Mouse (Mus musculus): ENCODE measurements around the gene Ubash3a. TPM values are rescaled to one million over a fixed set of nuclear protein-coding genes. Genes with fewer than 3 reads are reported as not detected.

Gene Ubash3a
- polyA plus RNA-seq, 1 experiment from 2014 or later = 0.37 TPM

DNA sequence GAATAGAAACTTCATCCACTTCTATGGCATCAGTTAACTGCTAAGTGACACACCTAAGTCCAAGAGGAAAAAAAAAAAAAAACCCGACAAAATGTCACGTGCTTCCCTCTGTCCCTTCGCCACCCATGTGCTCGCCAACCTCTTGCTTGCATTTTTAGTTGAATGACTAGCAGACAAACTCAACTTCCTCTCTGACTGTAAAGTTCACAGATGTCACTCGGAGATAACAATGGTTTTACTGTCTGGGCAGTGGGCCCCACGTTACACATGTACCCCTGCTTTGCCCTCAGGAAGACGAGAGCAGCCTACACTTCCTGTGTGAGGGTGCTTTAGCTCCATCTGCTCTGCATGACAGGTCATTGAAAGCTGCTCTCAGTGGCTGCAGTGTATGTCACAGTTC, 16.2 kb downstream of the Ubash3a start:
- no peaks in the 10 kb centered on the region for H3K9me3 ChIP-seq
- WGBS = 42% methylated on average over 7 of the region's 7 CpGs
- H3K4me2 ChIP-seq (replicated peaks) = no peak overlapping the region
- H3K4me3 ChIP-seq = no peak overlapping the region
- H3K4me1 ChIP-seq = peaks cover 16% of the 10 kb centered on the region
- no peaks in the 10 kb centered on the region for H3K27me3 ChIP-seq
- no peaks in the 10 kb centered on the region for H3K36me3 ChIP-seq
- H3K9ac ChIP-seq = no peak overlapping the region
- ATAC-seq (ENCODE audit: insufficient number of reproducible peaks, insufficient read depth, low FRiP score, low TSS enrichment) = no peak
- no peak overlapping the region for H3K27ac ChIP-seq

GRCm38 (mm10) chr17:31224591-31224990, 16.9 kb downstream of the Ubash3a start:
- Histone ChIP-seq H3K9me3 (no peaks in the 10 kb centered on the region), H3K27ac (no peak overlapping the region), H3K36me3 (no peaks in the 10 kb centered on the region), H3K4me3 (no peak overlapping the region), H3K27me3 (no peaks in the 10 kb centered on the region), H3K4me1 (peaks cover 16% of the 10 kb centered on the region), H3K9ac (no peak overlapping the region), H3K4me2 (replicated peaks) (no peak overlapping the region)
- ATAC-seq (ENCODE audit: insufficient number of reproducible peaks, insufficient read depth, low FRiP score, low TSS enrichment) = no peak
- WGBS = 76% methylated on average over 8 of the region's 8 CpGs

DNA sequence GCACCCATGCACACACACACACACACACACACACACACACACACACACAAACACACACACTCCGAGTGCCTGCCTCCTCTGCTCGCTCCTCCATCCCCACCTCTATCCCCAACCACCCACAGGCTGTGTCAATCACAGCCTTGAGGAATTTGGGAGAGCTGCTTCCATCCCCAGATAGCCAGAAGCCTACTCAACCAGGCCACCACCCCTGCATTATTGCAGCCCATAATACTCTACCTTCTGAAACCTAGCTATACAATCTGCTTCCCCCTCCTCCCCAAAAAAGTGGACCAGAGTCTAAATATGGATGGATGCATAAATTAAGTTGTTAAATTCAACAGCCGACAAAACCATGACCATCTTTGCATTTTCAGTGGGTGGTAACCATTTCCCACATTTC, 18.7 kb downstream of the Ubash3a start:
- H3K9me3 ChIP-seq = no peaks in the 10 kb centered on the region
- H3K27me3 ChIP-seq = no peaks in the 10 kb centered on the region
- no peak overlapping the region for H3K4me2 ChIP-seq (replicated peaks)
- H3K9ac ChIP-seq = no peak overlapping the region
- no peak overlapping the region for H3K4me3 ChIP-seq
- H3K36me3 ChIP-seq = no peaks in the 10 kb centered on the region
- H3K4me1 ChIP-seq = peaks cover 16% of the 10 kb centered on the region
- H3K27ac ChIP-seq = no peak overlapping the region
- 83% methylated on average over 3 of the region's 3 CpGs for WGBS
- no peak for ATAC-seq (ENCODE audit: insufficient number of reproducible peaks, insufficient read depth, low FRiP score, low TSS enrichment)

- H3K9ac ChIP-seq = no peak overlapping the region
- H3K4me1 ChIP-seq = peaks cover 11% of the 10 kb centered on the region; the same call in 1 of the 2 replicates
- no peak overlapping the region for H3K4me3 ChIP-seq
- H3K27ac ChIP-seq = no peak overlapping the region
- no peaks in the 10 kb centered on the region for H3K36me3 ChIP-seq
- no peaks in the 10 kb centered on the region for H3K9me3 ChIP-seq
- H3K4me2 ChIP-seq (replicated peaks) = no peak overlapping the region
- ATAC-seq (ENCODE audit: insufficient number of reproducible peaks, insufficient read depth, low FRiP score, low TSS enrichment) = no peak
- WGBS = 87% methylated on average over 7 of the region's 7 CpGs
- no peaks in the 10 kb centered on the region for H3K27me3 ChIP-seq
Measured at GRCm38 (mm10) chr17:31226931-31227330, 19.3 kb downstream of the Ubash3a start.

DNA sequence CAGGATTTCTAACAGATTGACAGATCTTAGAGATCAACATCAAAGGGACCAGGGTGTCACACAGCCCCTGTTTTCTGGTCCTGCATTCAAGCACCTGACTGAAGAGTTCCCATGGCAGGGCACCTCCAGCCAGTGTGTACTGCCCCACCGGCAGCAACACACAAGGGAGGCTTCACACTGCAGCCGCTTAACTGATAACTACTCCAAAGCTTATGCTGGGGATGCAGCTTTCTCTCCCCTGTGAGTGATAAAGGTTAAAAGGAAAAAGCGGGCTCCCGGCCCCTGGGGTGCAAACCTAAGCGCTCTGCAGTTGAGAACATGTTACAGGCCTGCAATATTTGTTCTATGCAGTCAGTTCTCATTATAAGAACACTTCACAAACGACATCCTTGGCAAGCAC, 24.1 kb downstream of the Ubash3a start:
- Histone ChIP-seq H3K9me3 (peaks cover 7% of the 10 kb centered on the region; the same call in 1 of the 2 replicates), H3K4me2 (replicated peaks) (no peak overlapping the region), H3K27me3 (no peaks in the 10 kb centered on the region), H3K4me1 (peaks cover 5% of the 10 kb centered on the region; the same call in 1 of the 2 replicates), H3K4me3 (no peak overlapping the region), H3K27ac (0 out of 2 replicates have a peak overlapping the region, but pooled peaks have one; percentile 9), H3K36me3 (no peaks in the 10 kb centered on the region), H3K9ac (no peak overlapping the region)
- WGBS = 56% methylated on average over 6 of the region's 6 CpGs
- no peak for ATAC-seq (ENCODE audit: insufficient number of reproducible peaks, insufficient read depth, low FRiP score, low TSS enrichment)

DNA sequence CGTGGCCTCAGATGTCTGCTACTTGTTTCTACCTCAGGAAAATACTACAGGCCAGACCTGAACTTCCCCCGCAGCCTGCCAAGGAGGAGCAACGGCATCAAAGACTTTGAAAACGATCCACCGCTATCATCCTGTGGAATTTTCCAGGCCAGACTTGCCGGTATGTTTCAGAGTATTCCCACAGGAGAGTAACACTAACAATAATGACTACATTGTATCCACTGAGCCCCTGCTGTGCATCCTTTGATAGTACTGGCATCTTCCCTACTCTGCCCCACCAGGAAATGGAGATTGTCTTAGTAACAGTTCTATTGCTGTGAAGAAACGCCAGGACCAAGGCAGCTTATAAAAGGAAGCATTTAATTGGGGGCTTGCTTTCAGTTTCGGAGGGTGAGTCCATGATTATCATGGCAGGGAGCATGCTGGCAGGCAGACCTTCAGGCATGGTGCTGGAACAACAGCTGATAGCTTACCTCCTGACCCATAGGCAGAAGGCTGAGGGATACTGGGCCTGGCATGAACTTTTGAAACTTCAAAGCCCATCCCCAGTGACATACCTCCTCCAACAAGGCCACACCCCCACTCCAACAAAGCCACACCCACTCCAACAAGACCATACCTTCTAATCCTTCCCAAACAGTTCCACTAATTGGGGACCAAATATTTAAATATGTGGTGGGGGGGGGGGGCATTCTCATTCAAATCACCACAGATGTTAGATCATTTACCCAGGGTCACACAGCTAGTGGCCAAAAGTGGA, 24.8 kb downstream of the Ubash3a start:
- H3K27ac ChIP-seq = 0 out of 2 replicates have a peak overlapping the region, but pooled peaks have one; percentile 9
- no peak overlapping the region for H3K4me3 ChIP-seq
- no peak overlapping the region for H3K9ac ChIP-seq
- peaks cover 7% of the 10 kb centered on the region; the same call in 1 of the 2 replicates for H3K9me3 ChIP-seq
- no peak for ATAC-seq (ENCODE audit: insufficient number of reproducible peaks, insufficient read depth, low FRiP score, low TSS enrichment)
- WGBS = 35% methylated on average over 8 of the region's 8 CpGs
- no peaks in the 10 kb centered on the region for H3K36me3 ChIP-seq
- peaks cover 5% of the 10 kb centered on the region; the same call in 1 of the 2 replicates for H3K4me1 ChIP-seq
- no peaks in the 10 kb centered on the region for H3K27me3 ChIP-seq
- no peak overlapping the region for H3K4me2 ChIP-seq (replicated peaks)

DNA sequence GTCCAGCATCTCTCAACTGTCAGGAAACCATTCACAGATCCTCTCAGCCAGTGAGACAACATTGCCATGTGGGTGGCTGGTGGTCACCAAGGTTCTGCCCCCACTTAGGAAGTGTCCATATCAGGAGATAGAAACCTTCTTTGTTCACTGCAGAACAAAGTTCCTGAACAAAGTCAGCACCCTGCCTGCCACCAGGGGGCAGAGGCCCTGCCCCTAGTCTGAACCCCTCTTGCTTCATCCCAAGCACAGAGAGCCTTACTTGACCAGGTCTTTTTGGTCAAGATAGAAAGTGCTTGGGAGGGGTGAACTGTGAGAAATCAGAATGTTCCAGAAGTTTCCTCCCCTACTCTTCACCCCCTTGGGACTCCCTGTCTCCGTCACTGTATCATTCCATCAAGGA, 28.2 kb downstream of the Ubash3a start:
- peaks cover 5% of the 10 kb centered on the region; the same call in 1 of the 2 replicates for H3K4me1 ChIP-seq
- H3K4me2 ChIP-seq (replicated peaks) = no peak overlapping the region
- H3K4me3 ChIP-seq = no peak overlapping the region
- H3K9me3 ChIP-seq = peaks cover 7% of the 10 kb centered on the region; the same call in 1 of the 2 replicates
- no peak overlapping the region for H3K27ac ChIP-seq
- no peaks in the 10 kb centered on the region for H3K36me3 ChIP-seq
- WGBS = 92% methylated on average over 1 of the region's 1 CpGs
- ATAC-seq (ENCODE audit: insufficient number of reproducible peaks, insufficient read depth, low FRiP score, low TSS enrichment) = no peak
- no peak overlapping the region for H3K9ac ChIP-seq
- H3K27me3 ChIP-seq = no peaks in the 10 kb centered on the region

- H3K4me3 ChIP-seq = no peak overlapping the region
- H3K9me3 ChIP-seq = no peaks in the 10 kb centered on the region
- no peaks in the 10 kb centered on the region for H3K36me3 ChIP-seq
- no peak for ATAC-seq (ENCODE audit: insufficient number of reproducible peaks, insufficient read depth, low FRiP score, low TSS enrichment)
- H3K27ac ChIP-seq = no peak overlapping the region
- H3K4me2 ChIP-seq (replicated peaks) = no peak overlapping the region
- H3K4me1 ChIP-seq = no peaks in the 10 kb centered on the region
- WGBS = 76% methylated on average over 7 of the region's 7 CpGs
- H3K9ac ChIP-seq = no peak overlapping the region
- H3K27me3 ChIP-seq = no peaks in the 10 kb centered on the region
Measured at GRCm38 (mm10) chr17:31238234-31239020, 30.8 kb downstream of the Ubash3a start.

DNA sequence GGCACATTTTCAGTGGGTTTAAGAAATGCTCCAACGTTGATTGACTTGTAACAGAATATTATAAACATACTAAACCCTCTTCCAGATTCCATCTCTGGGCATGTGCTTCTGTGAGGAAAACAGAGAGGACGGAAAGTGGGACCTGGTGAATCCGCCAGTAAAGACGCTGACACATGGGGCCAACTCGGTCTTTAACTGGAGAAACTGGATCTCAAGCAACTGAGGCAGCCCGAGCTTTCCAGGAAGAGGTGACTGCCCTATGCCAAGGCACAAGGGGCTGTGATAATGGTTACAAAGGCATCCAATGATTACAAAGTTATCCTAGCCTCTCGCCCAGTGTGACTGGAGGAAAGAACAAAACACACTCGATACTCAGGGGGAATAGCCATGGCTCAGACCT, 33.5 kb downstream of the Ubash3a start:
- no peak overlapping the region for H3K4me3 ChIP-seq
- H3K27me3 ChIP-seq = no peaks in the 10 kb centered on the region
- WGBS = 81% methylated on average over 8 of the region's 8 CpGs
- no peak overlapping the region for H3K27ac ChIP-seq
- no peak overlapping the region for H3K9ac ChIP-seq
- ATAC-seq (ENCODE audit: insufficient number of reproducible peaks, insufficient read depth, low FRiP score, low TSS enrichment) = no peak
- H3K4me2 ChIP-seq (replicated peaks) = no peak overlapping the region
- H3K4me1 ChIP-seq = no peaks in the 10 kb centered on the region
- H3K36me3 ChIP-seq = no peaks in the 10 kb centered on the region
- no peaks in the 10 kb centered on the region for H3K9me3 ChIP-seq

GRCm38 (mm10) chr17:31242764-31243163, 35.1 kb downstream of the Ubash3a start:
- no peak overlapping the region for H3K4me2 ChIP-seq (replicated peaks)
- ATAC-seq (ENCODE audit: insufficient number of reproducible peaks, insufficient read depth, low FRiP score, low TSS enrichment) = no peak
- no peaks in the 10 kb centered on the region for H3K4me1 ChIP-seq
- WGBS = 8% methylated on average over 1 of the region's 1 CpGs
- no peaks in the 10 kb centered on the region for H3K9me3 ChIP-seq
- no peaks in the 10 kb centered on the region for H3K36me3 ChIP-seq
- no peak overlapping the region for H3K9ac ChIP-seq
- H3K27me3 ChIP-seq = no peaks in the 10 kb centered on the region
- no peak overlapping the region for H3K27ac ChIP-seq
- no peak overlapping the region for H3K4me3 ChIP-seq

DNA sequence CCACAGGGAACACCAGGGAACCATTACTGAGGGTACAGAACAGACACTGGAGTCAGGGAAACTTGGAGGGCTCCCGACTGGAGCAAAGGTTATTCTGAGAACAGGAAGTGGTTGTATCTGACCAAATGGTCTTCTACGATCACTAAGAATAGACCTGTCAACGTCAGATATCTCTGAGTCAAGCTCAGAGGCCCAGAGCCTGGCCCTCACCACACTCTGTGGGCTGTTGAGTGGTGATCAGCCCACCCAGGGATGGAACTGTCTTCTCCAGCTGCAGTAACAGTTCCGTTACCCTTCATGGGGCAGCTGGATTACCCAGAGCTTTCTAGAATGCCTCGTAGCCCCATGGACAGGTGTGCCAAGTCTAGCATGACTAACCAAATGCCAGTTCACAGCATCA, 37.6 kb downstream of the Ubash3a start:
- no peak for ATAC-seq (ENCODE audit: insufficient number of reproducible peaks, insufficient read depth, low FRiP score, low TSS enrichment)
- WGBS = 80% methylated on average over 5 of the region's 5 CpGs

DNA sequence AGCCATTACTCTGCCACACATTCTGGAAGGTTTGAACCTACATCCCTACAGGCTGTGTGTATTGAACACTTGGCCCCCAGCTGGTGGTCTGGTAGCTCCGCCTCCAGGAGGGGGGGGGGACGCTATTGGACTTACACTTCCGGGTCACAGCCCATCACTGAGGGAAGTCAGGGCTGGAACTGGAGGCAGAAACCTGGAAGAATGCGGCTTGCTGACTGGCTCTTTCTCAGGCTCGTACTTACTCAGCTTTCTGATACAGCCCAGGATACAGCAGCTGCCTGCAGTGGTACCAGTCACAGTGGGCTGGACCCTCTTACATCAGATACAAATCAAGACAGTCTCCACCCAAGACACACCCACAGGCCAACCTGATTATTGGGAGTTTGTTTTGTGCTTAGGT, 39.5 kb downstream of the Ubash3a start:
- no peaks in the 10 kb centered on the region for H3K36me3 ChIP-seq
- no peak overlapping the region for H3K4me3 ChIP-seq
- no peaks in the 10 kb centered on the region for H3K9me3 ChIP-seq
- H3K9ac ChIP-seq = no peak overlapping the region
- H3K27me3 ChIP-seq = no peaks in the 10 kb centered on the region
- H3K4me2 ChIP-seq (replicated peaks) = no peak overlapping the region
- H3K27ac ChIP-seq = no peak overlapping the region
- no peaks in the 10 kb centered on the region for H3K4me1 ChIP-seq
- 41% methylated on average over 5 of the region's 5 CpGs for WGBS
- ATAC-seq (ENCODE audit: insufficient number of reproducible peaks, insufficient read depth, low FRiP score, low TSS enrichment) = no peak

More for the DNA sequence above, 37.6 kb downstream of the Ubash3a start:
- Histone ChIP-seq H3K27ac (no peak overlapping the region), H3K27me3 (no peaks in the 10 kb centered on the region), H3K9ac (no peak overlapping the region), H3K9me3 (no peaks in the 10 kb centered on the region), H3K4me3 (no peak overlapping the region), H3K4me2 (replicated peaks) (no peak overlapping the region), H3K36me3 (no peaks in the 10 kb centered on the region), H3K4me1 (no peaks in the 10 kb centered on the region)
